Mouse (Mus musculus) stomach, embryonic 14.5 days (tissue): ENCODE measurements around the gene Slc4a5. TPM values are rescaled to one million over a fixed set of nuclear protein-coding genes. Genes with fewer than 3 reads are reported as not detected.

ENCODE experiments used
- ATAC-seq: fragments of 200-750 bp; cut with Nextera tagmentation; 2 replicates; pipeline ENCODE4 v1.8.0; 2017; ENCODE audit warnings: low read depth, moderate TSS enrichment; ENCODE audit not compliant: insufficient number of reproducible peaks, insufficient read depth, low FRiP score
- H3K27ac ChIP-seq: fragments of 300-500 bp; sonication (generic); 2 replicates; pipeline ENCODE4 v1.5.1; 2014; ENCODE audit warnings: mild to moderate bottlenecking, low read length, moderate library complexity, mixed read lengths
- H3K27me3 ChIP-seq: fragments of 300-500 bp; sonication (generic); 2 replicates; pipeline ENCODE4 v1.6.1; 2014; ENCODE audit warnings: low read length, control low read depth, mixed read lengths; ENCODE audit not compliant: control insufficient read depth, insufficient read depth
- H3K36me3 ChIP-seq: fragments of 300-500 bp; sonication (generic); 2 replicates; pipeline ENCODE4 v1.6.1; 2014; ENCODE audit warnings: mild to moderate bottlenecking, control low read depth, low read length, moderate library complexity, mixed read lengths; ENCODE audit not compliant: control insufficient read depth, insufficient read depth
- H3K4me1 ChIP-seq: fragments of 300-500 bp; sonication (generic); 2 replicates; pipeline ENCODE4 v1.6.1; 2014; ENCODE audit warnings: low read length, control low read depth, mixed read lengths; ENCODE audit not compliant: control insufficient read depth, insufficient read depth
- H3K4me2 ChIP-seq: fragments of 300-500 bp; sonication (generic); replicated peaks from 2 replicates; pipeline ENCODE4 v1.6.1; 2014; ENCODE audit warnings: low read depth, low read length, control low read depth
- H3K4me3 ChIP-seq: fragments of 300-500 bp; sonication (generic); 2 replicates; pipeline ENCODE4 v1.5.1; 2014; ENCODE audit warnings: low read depth, low read length, control low read depth
- H3K9ac ChIP-seq: fragments of 300-500 bp; sonication (generic); replicated peaks from 2 replicates; pipeline ENCODE4 v1.6.1; 2014; ENCODE audit warnings: low read depth, mild to moderate bottlenecking, control low read depth, low read length, moderate library complexity, mixed read lengths
- H3K9me3 ChIP-seq: fragments of 300-500 bp; sonication (generic); 2 replicates; pipeline ENCODE4 v1.6.1; 2016; ENCODE audit warnings: low read depth, low read length, control low read depth; ENCODE audit not compliant: control insufficient read depth
- WGBS: fragments of 180-500 bp; shearing (Covaris S2); extraction: QIAGEN DNeasy Blood & Tissue Kit; methylation state at CpG from one replicate; pipeline ENCODE4 v1.1.7; 2014; 5-methylcytosine and 5-hydroxymethylcytosine counted together
- polyA plus RNA-seq: library from polyadenylated mRNA; unstranded; fragments of >200 nt; fragmentation: Nextera tagmentation; extraction: Ambion mirVana; gene quantifications from 2 replicates; pipeline ENCODE4 v1.2.1, GENCODE M21; 2014

Slc4a5 gene
- polyA plus RNA-seq, 1 experiment from 2014 or later, result 0.38 TPM

GRCm38 (mm10) chr6:83267616-83268015, 48.0 kb downstream of the Slc4a5 start:
- H3K36me3 ChIP-seq, result no peaks in the 10 kb centered on the region
- no peak overlapping the region for H3K27ac ChIP-seq
- H3K4me1 ChIP-seq, result no peaks in the 10 kb centered on the region
- H3K4me3 ChIP-seq, result peak overlapping the region; percentile 40
- H3K4me2 ChIP-seq, result peak overlapping the region; percentile 50; the same call in 1 of the 2 replicates
- 54% methylated on average over 4 of the region's 4 CpGs for WGBS
- peak overlapping the region; percentile 29; the same call in 1 of the 2 replicates for H3K9ac ChIP-seq
- ATAC-seq, result no peak
- no peaks in the 10 kb centered on the region for H3K9me3 ChIP-seq
- H3K27me3 ChIP-seq, result no peaks in the 10 kb centered on the region

GRCm38 (mm10) chr6:83268144-83269010, 48.7 kb downstream of the Slc4a5 start:
- H3K27ac ChIP-seq, result peak overlapping the region; percentile 29
- ATAC-seq, result peak; percentile 88
- no peaks in the 10 kb centered on the region for H3K9me3 ChIP-seq
- 2% methylated on average over 25 of the region's 28 CpGs for WGBS
- no peaks in the 10 kb centered on the region for H3K27me3 ChIP-seq
- H3K9ac ChIP-seq, result peak overlapping the region; percentile 29; the same call in 1 of the 2 replicates
- peak overlapping the region; percentile 50 for H3K4me2 ChIP-seq
- no peaks in the 10 kb centered on the region for H3K4me1 ChIP-seq
- H3K4me3 ChIP-seq, result peak overlapping the region; percentile 40
- no peaks in the 10 kb centered on the region for H3K36me3 ChIP-seq

GRCm38 (mm10) chr6:83273733-83274132, 54.1 kb downstream of the Slc4a5 start:
- H3K27ac ChIP-seq, result no peak overlapping the region
- WGBS, result 87% methylated on average over 11 of the region's 11 CpGs
- H3K9ac ChIP-seq, result no peak overlapping the region
- no peaks in the 10 kb centered on the region for H3K4me1 ChIP-seq
- H3K4me2 ChIP-seq, result no peak overlapping the region
- H3K9me3 ChIP-seq, result no peaks in the 10 kb centered on the region
- H3K27me3 ChIP-seq, result no peaks in the 10 kb centered on the region
- H3K4me3 ChIP-seq, result no peak overlapping the region
- no peaks in the 10 kb centered on the region for H3K36me3 ChIP-seq
- ATAC-seq, result no peak

- H3K4me2 ChIP-seq, result no peak overlapping the region
- H3K36me3 ChIP-seq, result no peaks in the 10 kb centered on the region
- no peak overlapping the region for H3K27ac ChIP-seq
- 71% methylated on average over 13 of the region's 13 CpGs for WGBS
- no peaks in the 10 kb centered on the region for H3K27me3 ChIP-seq
- H3K4me1 ChIP-seq, result no peaks in the 10 kb centered on the region
- ATAC-seq, result no peak
- no peaks in the 10 kb centered on the region for H3K9me3 ChIP-seq
- no peak overlapping the region for H3K4me3 ChIP-seq
- no peak overlapping the region for H3K9ac ChIP-seq
Observed at GRCm38 (mm10) chr6:83277151-83277550, 57.5 kb downstream of the Slc4a5 start.

GRCm38 (mm10) chr6:83278881-83279280, 59.3 kb downstream of the Slc4a5 start:
- Histone ChIP-seq H3K27me3 (no peaks in the 10 kb centered on the region), H3K4me2 (no peak overlapping the region), H3K4me1 (no peaks in the 10 kb centered on the region), H3K27ac (no peak overlapping the region), H3K4me3 (no peak overlapping the region), H3K36me3 (no peaks in the 10 kb centered on the region), H3K9ac (no peak overlapping the region), H3K9me3 (no peaks in the 10 kb centered on the region)
- ATAC-seq, result no peak
- 30% methylated on average over 2 of the region's 2 CpGs for WGBS

- H3K27ac ChIP-seq, result no peak overlapping the region
- no peak overlapping the region for H3K9ac ChIP-seq
- no peak overlapping the region for H3K4me2 ChIP-seq
- no peaks in the 10 kb centered on the region for H3K4me1 ChIP-seq
- no peaks in the 10 kb centered on the region for H3K36me3 ChIP-seq
- no peaks in the 10 kb centered on the region for H3K9me3 ChIP-seq
- 82% methylated on average over 8 of the region's 8 CpGs for whole genome bisulfite sequencing
- no peak for ATAC-seq
- H3K27me3 ChIP-seq, result no peaks in the 10 kb centered on the region
- no peak overlapping the region for H3K4me3 ChIP-seq
Observed at GRCm38 (mm10) chr6:83280256-83280955, 60.8 kb downstream of the Slc4a5 start.

GRCm38 (mm10) chr6:83300447-83301229, 81.0 kb downstream of the Slc4a5 start:
- Histone ChIP-seq H3K36me3 (peaks cover 6% of the 10 kb centered on the region; the same call in 1 of the 2 replicates), H3K4me3 (no peak overlapping the region), H3K9me3 (no peaks in the 10 kb centered on the region)

GRCm38 (mm10) chr6:83301294-83301693, 81.7 kb downstream of the Slc4a5 start:
- Histone ChIP-seq H3K9me3 (no peaks in the 10 kb centered on the region), H3K36me3 (peaks cover 6% of the 10 kb centered on the region; the same call in 1 of the 2 replicates), H3K4me2 (no peak overlapping the region), H3K27ac (no peak overlapping the region), H3K4me1 (no peaks in the 10 kb centered on the region), H3K4me3 (no peak overlapping the region), H3K9ac (no peak overlapping the region), H3K27me3 (no peaks in the 10 kb centered on the region)
- 81% methylated on average over 2 of the region's 2 CpGs for WGBS
- no peak for ATAC-seq

More at GRCm38 (mm10) chr6:83300447-83301229, 81.0 kb downstream of the Slc4a5 start:
- Histone ChIP-seq H3K4me1 (no peaks in the 10 kb centered on the region), H3K27ac (no peak overlapping the region), H3K4me2 (no peak overlapping the region), H3K9ac (no peak overlapping the region), H3K27me3 (no peaks in the 10 kb centered on the region)
- ATAC-seq, result 0 out of 2 replicates have a peak, but pooled peaks have one; percentile 53
- WGBS, result 75% methylated on average over 7 of the region's 7 CpGs
